Mouse (Mus musculus) spleen, embryonic (tissue): ENCODE results near the gene Zswim3.

Experiments used
- CTCF ChIA-PET: fragments of 350-600 bp; sonication (Branson Sonifier 250); formaldehyde crosslinking; loops from one replicate; lab custom pipeline; 2022; lab: Charles Lee

The Zswim3 gene

DNA sequence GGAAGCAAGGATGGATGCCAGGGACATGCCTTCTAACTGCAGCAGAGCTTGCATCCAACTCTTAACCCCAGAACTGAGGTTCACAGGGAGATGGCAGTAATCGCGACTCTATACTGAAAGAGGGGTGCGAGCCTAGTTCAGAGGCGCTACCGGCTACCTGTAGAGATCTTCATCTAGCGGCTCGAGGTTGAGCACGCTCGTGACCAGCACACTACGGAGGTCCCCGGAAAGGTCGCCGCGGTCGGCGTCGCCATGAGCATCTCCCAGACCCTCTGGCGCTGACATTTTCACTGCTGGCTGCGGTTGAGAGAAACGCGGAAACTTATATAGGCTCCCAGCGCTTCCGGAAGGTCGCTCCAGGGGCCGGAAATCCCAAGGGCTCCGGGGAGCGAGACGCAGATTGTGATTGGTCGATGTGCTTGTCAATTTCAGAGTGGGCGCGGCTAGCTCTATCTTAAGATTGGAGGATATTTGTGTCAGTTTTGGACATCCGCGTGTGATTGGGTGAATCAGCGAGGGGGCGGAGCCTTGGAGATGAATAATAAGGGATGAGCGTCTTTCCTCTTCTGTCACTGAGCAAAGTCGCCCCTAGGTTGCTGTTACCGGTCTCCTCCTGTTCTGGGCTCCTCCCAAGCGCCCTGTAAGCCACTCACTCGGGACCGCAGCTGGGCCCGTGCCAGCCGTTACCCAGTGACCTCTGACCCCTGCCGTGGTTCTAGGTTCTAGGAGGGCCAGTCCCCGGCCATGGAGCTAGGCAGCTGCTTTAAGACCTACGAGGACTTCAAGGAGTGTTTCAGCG lies at the start of gene Zswim3, which contains the start of gene Acot8:
Gene Zswim3 (plus strand): TSS at position 566 of the 799 bp plus-strand sequence.
Gene Acot8 (minus strand): TSS at position 350 of the 799 bp plus-strand sequence.
- CTCF ChIA-PET = interaction anchor here (0.7 to 1.8 kb wide), 4 partner anchors 10 to 28 kb away, joined by 3 to 4 read pairs (median 3); partner anchors contain the start of genes Ctsa and Neurl2

DNA sequence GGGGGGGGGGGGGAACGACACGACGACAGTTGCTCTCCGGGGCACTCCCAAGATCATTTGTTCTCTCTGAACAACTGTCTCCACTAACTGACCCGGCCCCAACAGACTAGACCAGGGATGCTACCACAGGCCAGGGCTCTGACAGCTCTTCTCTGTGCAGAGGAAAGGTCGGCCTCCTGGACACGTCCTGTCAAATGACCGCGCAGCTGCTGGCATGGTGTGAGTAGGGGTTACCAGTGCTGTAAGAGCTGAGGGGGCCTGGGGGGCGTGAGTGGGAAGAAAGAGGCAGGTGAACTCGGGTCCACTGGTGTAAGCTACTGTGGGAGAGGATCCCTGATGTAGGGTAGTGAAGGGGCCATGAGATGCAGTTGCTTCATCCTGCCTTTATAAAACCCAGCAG lies 47.1 kb upstream of the Zswim3 start:
- CTCF ChIA-PET = interaction anchor here (0.6 kb wide), 1 partner anchor 986 kb away, joined by 3 read pairs; no protein-coding TSS in a partner anchor

- CTCF ChIA-PET = no interaction called here
Measured at GRCm38 (mm10) chr2:164758692-164759091, 46.2 kb upstream of the Zswim3 start.

- CTCF ChIA-PET = no interaction called here
Measured at GRCm38 (mm10) chr2:164760059-164760833, 44.7 kb upstream of the Zswim3 start.

- CTCF ChIA-PET = interaction anchor here (0.6 to 1.2 kb wide), 2 partner anchors 15 to 42 kb away, joined by 4 to 15 read pairs; no protein-coding TSS in a partner anchor
Measured at GRCm38 (mm10) chr2:164761502-164761901, 43.4 kb upstream of the Zswim3 start.

DNA sequence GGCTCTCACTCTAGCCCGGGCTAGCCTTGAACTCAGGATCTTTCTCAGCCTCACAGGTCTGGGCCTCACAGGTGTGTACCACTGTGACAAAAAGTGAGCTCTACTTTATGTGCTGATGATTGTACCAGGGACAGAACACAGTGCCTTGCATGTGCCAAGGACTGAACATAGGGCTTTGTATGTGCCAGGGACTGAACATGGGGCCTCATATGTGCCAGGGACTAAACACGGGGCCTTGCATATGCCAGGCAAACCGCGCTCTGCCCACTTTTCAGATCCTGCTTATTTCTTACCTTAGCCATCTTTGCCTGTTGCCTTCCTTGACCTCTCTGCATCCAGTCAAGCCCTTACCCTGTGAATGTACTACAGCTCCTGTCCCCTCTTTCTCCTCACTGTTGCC lies 42.9 kb upstream of the Zswim3 start:
- CTCF ChIA-PET = interaction anchor here (0.6 to 1.2 kb wide), 2 partner anchors 16 to 42 kb away, joined by 4 to 15 read pairs; no protein-coding TSS in a partner anchor

- CTCF ChIA-PET = no interaction called here
Measured at GRCm38 (mm10) chr2:164762593-164762992, 42.3 kb upstream of the Zswim3 start.

DNA sequence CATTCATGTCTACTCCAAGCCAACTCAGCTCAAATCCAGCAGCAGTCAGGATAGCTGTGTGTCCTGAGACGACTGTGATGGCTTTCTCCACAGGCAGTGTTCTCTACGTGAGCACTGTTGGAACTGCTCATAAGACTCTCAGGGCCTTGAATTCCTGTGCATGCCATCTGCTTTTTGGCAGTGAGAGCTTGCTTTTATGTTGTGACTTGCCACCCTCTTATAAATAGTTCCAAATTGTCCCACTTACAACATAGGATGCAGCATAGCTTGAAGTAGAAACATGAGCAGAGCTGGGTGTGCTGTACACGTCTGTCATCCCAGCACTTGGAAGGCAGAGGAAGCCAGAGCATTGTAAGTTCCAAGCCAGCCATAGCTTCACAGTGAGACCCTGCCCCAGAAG lies 39.1 kb upstream of the Zswim3 start:
- CTCF ChIA-PET = no interaction called here

- CTCF ChIA-PET = no interaction called here
Measured at GRCm38 (mm10) chr2:164767812-164768540, 36.9 kb upstream of the Zswim3 start.

DNA sequence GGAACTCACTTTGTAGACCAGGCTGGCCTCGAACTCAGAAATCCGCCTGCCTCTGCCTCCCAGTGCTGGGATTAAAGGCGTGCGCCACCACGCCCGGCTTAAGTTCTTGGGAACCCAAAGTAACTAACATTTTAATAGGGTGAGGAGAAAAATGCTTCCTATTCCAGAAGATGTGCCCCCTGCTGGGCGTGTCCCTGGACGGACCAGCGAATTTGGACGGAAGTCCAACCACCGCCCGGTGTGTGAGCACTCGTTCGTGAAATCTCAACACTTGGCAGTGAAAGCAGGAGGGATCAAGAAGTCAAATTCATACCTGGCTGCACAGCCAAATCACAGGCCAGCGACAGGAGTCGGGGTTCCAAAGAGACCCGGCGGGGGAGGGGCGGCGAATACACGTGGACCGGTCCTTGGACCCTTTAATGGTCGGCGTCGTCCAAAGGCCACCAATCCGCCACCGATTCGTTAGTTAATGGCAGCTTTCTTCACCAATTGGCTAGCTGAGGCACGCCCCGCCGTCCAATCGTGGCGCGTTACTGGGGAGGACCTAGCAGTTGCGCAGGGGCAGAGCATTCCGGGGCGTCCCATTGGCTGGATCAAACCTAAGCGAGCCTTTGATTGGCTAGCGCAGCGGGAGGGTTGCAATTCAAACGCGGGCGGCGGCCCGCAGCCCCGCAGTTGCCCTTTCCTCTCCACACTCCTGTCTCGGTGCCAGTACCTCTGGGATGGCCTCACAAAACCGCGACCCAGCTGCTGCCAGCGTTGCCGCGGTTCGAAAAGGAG lies 35.5 kb upstream of the Zswim3 start, which contains the start of gene Ube2c:
Gene Ube2c (plus strand): TSS at position 641 of the 780 bp plus-strand sequence.
- CTCF ChIA-PET = interaction anchor here (0.7 kb wide), 1 partner anchor 131 kb away, joined by 4 read pairs; no protein-coding TSS in a partner anchor

DNA sequence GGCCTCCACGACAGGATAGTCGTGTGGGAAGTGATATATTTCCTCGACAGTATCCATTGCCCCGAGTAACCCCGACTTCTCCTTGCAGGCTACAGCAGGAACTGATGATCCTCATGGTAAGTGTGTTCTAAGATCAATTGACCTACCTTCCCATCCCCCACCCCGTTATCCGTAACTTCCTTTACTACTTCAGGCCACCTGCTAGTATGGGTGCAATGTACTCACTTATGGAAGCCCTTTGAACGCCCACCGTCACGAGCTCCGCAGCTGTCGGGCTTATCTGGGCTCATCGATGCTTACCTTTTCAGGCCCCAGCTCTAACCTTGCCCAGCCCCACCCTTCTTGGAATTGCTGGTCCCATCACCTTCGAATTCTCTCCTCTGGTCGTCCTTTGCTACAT lies 34.6 kb upstream of the Zswim3 start:
- CTCF ChIA-PET = no interaction called here

- CTCF ChIA-PET = interaction anchor here (0.5 kb wide), 1 partner anchor 367 kb away, joined by 5 read pairs; no protein-coding TSS in a partner anchor
Measured at GRCm38 (mm10) chr2:164771123-164771522, 33.8 kb upstream of the Zswim3 start.

DNA sequence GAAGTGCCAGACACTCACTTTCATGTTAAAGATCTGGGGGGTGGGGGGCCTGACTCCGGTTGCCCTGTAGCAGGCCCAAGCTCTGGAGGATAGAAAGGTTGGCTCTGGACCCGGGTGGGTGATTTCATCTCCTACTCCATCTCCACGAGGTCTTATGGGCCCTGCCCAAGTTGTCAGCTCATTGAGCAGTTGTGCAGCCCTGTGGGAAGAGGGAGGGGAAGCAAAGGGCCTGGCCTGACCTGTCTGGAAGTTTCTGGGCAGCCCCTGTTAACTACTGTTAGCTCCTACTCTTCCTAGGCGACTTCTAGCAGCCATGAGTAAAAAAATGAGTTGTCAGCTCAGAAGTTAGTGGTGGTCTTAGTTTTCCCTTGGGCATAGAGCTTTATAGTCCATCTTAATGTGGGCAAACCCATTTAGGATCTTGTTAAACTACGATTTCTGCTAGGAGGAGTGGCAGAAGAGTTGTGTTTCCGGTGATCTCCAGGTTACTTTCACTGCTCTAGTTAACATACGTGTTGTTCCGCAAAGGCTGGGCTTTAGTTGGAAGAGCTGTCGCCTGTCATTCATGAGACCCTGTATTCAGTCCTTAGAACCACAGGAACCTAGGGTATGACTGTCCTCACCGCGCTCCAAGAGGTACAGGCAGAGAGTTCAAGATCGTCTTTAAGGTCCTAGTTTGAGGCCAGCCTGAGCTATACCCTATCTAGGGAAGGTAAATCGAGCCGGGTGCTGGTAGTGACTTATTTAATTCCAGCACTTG lies 31.5 kb upstream of the Zswim3 start:
- CTCF ChIA-PET = interaction anchor here (0.9 kb wide), 1 partner anchor 12 kb away, joined by 3 read pairs; the partner anchor contains the start of gene Snx21

DNA sequence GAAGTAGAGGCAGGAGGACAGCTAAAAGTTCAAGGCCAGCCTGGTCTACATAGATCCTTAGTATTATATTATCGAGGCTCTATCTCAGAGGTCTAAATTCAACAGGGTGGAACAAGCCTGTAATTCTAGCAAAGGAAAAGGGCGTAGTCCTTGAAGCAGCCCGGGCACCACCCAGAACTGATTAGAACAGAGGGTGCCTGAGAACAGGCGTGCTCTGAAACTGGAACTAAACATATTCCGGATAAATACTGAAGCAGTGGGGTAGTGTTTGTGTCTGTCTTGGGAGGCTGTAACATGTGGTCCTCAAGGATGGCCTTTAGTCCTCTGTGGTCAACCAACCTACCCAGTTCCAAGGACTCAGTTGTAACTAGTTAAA lies 30.9 kb upstream of the Zswim3 start:
- CTCF ChIA-PET = no interaction called here

DNA sequence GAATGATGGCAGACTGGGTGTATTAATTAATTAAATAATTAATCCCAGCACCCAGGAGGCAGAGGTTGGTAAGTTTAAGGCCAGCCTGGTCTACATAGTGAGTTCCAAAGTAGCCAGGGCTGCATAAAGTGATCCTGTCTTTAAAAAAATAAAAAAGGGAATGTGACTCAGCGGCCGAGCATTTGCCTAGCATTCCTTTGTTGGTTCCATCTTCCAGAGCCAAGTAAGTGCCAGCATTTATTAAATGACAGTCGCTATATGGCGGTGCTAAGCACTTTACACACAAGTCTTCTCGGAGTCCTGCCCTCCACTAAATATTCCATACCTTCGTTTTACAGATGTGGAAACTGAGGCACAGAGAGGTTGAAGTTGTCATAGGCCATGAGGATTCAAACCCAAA lies 28.8 kb upstream of the Zswim3 start:
- CTCF ChIA-PET = no interaction called here

DNA sequence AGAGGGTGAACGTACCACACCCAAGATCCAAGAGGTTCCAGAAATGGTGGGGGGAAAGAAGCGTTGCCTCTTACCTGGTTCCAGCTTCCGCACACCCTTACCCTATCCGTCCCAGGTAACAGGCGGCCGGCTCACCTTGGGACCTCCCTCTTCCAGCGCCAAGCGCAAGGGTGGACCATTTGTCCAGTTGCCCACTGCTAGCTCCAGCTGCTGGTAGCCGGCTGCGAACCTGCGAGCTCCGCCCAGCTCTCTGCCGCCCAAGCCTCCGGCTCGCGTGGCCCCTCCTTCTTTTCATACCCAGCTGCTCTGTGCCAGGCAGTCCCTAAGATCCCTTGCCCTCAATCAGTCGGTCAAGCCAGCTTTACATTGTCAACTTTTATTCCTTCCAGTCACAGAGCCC lies 28.1 kb upstream of the Zswim3 start:
- CTCF ChIA-PET = no interaction called here

- CTCF ChIA-PET = no interaction called here
Measured at GRCm38 (mm10) chr2:164777246-164778014, 27.5 kb upstream of the Zswim3 start.

- CTCF ChIA-PET = no interaction called here
Measured at GRCm38 (mm10) chr2:164778015-164778287, 26.9 kb upstream of the Zswim3 start.

GRCm38 (mm10) chr2:164778809-164779208 lies 26.1 kb upstream of the Zswim3 start:
- CTCF ChIA-PET = no interaction called here
